Mouse (Mus musculus) ES-Bruce4 (cell line): Measurements from ENCODE around the gene Defb47.

Source experiments
- CTCF ChIP-seq: IDR thresholded peaks from one replicate; pipeline ENCODE4 v1.8.1; 2011; ENCODE audit warnings: low read depth, low read length
- EP300 ChIP-seq: IDR thresholded peaks from 2 replicates; pipeline ENCODE4 v1.6.1; 2011; ENCODE audit warnings: low read depth, low read length; ENCODE audit not compliant: insufficient read depth
- POLR2A ChIP-seq: IDR thresholded peaks from one replicate; pipeline ENCODE4 v1.8.1; 2011; ENCODE audit warnings: low read length; ENCODE audit not compliant: insufficient read depth

DNA sequence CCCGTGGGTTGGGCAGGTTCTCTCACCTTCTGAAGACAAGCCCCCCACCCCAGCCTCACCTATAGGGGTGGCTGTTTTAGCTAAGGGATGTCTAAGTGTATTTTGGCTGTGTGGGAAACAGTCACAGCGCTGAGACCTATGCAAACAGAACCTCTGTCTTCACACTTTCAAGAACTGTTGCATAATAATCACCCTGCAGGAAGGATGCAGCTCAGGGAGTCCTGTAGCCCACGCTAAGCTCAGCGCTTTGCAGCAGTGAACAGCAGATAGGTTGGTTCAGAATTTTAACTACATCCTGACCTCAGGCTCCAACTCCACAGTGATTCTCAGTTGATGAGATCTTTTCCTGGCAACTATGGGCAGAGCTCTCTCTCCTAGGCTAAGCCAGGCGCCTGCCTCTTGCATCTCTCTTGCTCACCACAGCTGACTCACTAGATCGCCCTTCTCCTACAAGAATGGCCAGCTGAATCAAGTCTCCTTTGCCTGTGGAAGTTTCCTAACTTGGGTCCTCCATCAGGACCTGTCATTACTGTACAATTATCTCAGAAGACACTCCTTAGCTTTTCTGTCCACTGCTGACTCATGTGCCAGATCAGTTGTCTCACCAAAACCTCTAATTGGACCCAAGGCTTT lies 22.8 kb downstream of the Defb47 start:
- no peak for TF ChIP-seq EP300
- no peak for TF ChIP-seq POLR2A
- no peak for TF ChIP-seq CTCF
